Mouse (Mus musculus): ENCODE measurements around the gene Hexim1. TPM values are rescaled to one million over a fixed set of nuclear protein-coding genes. Genes with fewer than 3 reads are reported as not detected.

The Hexim1 gene
- total and polyA plus RNA-seq, 3 experiments: 20.2 to 51.8 (median 25.9) TPM

GRCm38 (mm10) chr11:103096979-103097894 is 18.8 kb upstream of the Hexim1 start:
- peaks cover 3 to 30% of the 10 kb centered on the region in 2 experiments for H3K36me3 ChIP-seq (replicated peaks in 1 of 2; ENCODE audit: control insufficient read depth in 1 of 2, insufficient read depth in 1 of 2, low read length in 1 of 2)
- H3K79me2 ChIP-seq (replicated peaks; ENCODE audit: control insufficient read depth, extremely low read depth, insufficient read depth, poor library complexity, severe bottlenecking): peaks cover 28% of the 10 kb centered on the region
- in situ Hi-C loops (cut with MboI; ENCODE audit: low pct_ligation_motif_present, low pct_unique_long_range_greater_than_20kb, low sequenced_read_pairs) (no loop called here), dilution Hi-C loops (cut with MboI; ENCODE audit: extremely low pct_ligation_motif_present, extremely low pct_unique_long_range_greater_than_20kb, low sequenced_read_pairs) (no loop called here)
- no peak overlapping the region for H3K4me2 ChIP-seq (ENCODE audit: insufficient read depth, low read depth, poor library complexity, severe bottlenecking)
- peaks cover 5% of the 10 kb centered on the region for H3K27me3 ChIP-seq (replicated peaks)
- no peak overlapping the region for H3K9ac ChIP-seq (ENCODE audit: insufficient read depth, low read depth)
- TF ChIP-seq USF2 (conservative IDR thresholded peaks at IDR 0.05; ENCODE audit: low read depth, low read length) (no peak), MAFK (IDR thresholded peaks at IDR 0.05; ENCODE audit: insufficient replicate concordance, low read length) (0 out of 2 replicates have a peak, but pooled peaks have one; percentile 5), TBP (conservative IDR thresholded peaks at IDR 0.05; ENCODE audit: low read depth, low read length) (no peak)
- DNase-seq (ENCODE audit: extremely low read depth): no peak
- H3K9me3 ChIP-seq (replicated peaks; ENCODE audit: low read length): no peaks in the 10 kb centered on the region
- H3K27ac ChIP-seq (ENCODE audit: insufficient read depth, low read depth): 0 out of 2 replicates have a peak overlapping the region, but pooled peaks have one; percentile 0
- H3K4me1 ChIP-seq (ENCODE audit: control insufficient read depth in 1 of 2, insufficient read depth in 2 of 2): peaks cover 46 to 76% of the 10 kb centered on the region in 2 experiments
- H3K4me3 ChIP-seq (replicated peaks in 1 of 3; ENCODE audit: low read depth in 2 of 3, low read length in 2 of 3, poor library complexity in 1 of 3): no peak overlapping the region

DNA sequence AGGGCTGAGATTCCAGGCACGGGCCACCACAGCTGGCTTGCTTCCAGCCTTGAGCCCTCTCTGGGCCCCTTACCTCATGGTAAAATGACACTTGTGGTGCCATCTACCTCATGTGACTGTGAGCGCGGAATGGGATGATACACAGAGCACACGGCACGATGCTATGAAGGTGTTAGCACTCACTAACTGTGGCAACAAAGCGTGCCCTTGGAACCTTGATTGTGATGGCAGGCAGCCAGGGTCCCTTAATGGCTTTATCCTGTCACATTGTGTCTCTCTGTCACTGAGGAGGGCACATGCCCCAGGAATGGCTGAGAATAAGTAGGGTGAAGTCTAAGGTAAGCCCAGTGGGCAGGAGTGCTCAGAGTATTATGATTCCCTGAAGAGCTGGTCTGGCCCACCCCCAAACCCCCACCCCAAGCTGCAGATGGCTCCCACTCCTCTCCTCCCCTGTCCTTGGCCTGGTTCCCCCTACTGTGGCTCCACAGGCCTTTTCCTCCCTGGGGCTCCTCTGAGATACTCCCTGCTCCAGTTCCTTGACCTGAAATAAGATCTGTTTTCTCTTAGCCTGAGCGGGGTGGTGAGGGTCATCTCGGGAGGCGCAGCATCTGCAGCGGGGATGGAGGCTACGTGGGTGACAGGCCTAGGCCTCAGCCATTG is 17.4 kb upstream of the Hexim1 start:
- TF ChIP-seq EP300 (IDR thresholded peaks at IDR 0.05; ENCODE audit: low read length) (no peak), ZC3H11A (IDR thresholded peaks at IDR 0.05; ENCODE audit: low read depth, low read length) (no peak), POLR2AphosphoS2 (IDR thresholded peaks at IDR 0.05; ENCODE audit: low read depth, low read length) (no peak), ZNF384 (IDR thresholded peaks at IDR 0.05; ENCODE audit: low read depth, low read length) (no peak), ETS1 (conservative IDR thresholded peaks at IDR 0.05; ENCODE audit: low read depth, low read length) (no peak), MAFK (IDR thresholded peaks at IDR 0.05; ENCODE audit: insufficient replicate concordance, low read length) (no peak), USF1 (IDR thresholded peaks at IDR 0.05; ENCODE audit: low read depth, low read length) (no peak), MAZ (IDR thresholded peaks at IDR 0.05; ENCODE audit: low read depth, low read length) (no peak), JUN (IDR thresholded peaks at IDR 0.05; ENCODE audit: insufficient read depth, low read depth, low read length) (no peak), BHLHE40 (IDR thresholded peaks at IDR 0.05; ENCODE audit: low read depth, low read length) (no peak), CHD1 (IDR thresholded peaks at IDR 0.05; ENCODE audit: low read depth, low read length) (no peak), TCF12 (IDR thresholded peaks at IDR 0.05; ENCODE audit: low read depth, low read length) (no peak), ELF1 (IDR thresholded peaks at IDR 0.05; ENCODE audit: low read depth, low read length) (no peak), SIN3A (IDR thresholded peaks at IDR 0.05; ENCODE audit: low read length) (no peak), RCOR1 (conservative IDR thresholded peaks at IDR 0.05; ENCODE audit: low read depth, low read length) (no peak), KAT2A (IDR thresholded peaks at IDR 0.05; ENCODE audit: insufficient replicate concordance, low read length) (no peak), NRF1 (IDR thresholded peaks at IDR 0.05; ENCODE audit: low read depth, low read length) (no peak), IRF4 (IDR thresholded peaks at IDR 0.05; ENCODE audit: low read depth, low read length) (no peak), HCFC1 (IDR thresholded peaks at IDR 0.05; ENCODE audit: low read depth, low read length) (no peak)
- in situ Hi-C loops (cut with MboI; ENCODE audit: low pct_ligation_motif_present, low pct_unique_long_range_greater_than_20kb, low sequenced_read_pairs) (no loop called here), dilution Hi-C loops (cut with MboI; ENCODE audit: extremely low pct_ligation_motif_present, extremely low pct_unique_long_range_greater_than_20kb, low sequenced_read_pairs) (no loop called here)

More for the DNA sequence above, 17.4 kb upstream of the Hexim1 start:
- H3K27ac ChIP-seq (ENCODE audit: insufficient read depth, low read depth): 0 out of 2 replicates have a peak overlapping the region, but pooled peaks have one; percentile 3
- no peak overlapping the region for H3K4me2 ChIP-seq (ENCODE audit: insufficient read depth, low read depth, poor library complexity, severe bottlenecking)
- peaks cover 6% of the 10 kb centered on the region for H3K27me3 ChIP-seq (replicated peaks)
- peaks cover 3 to 30% of the 10 kb centered on the region in 2 experiments for H3K36me3 ChIP-seq (replicated peaks in 1 of 2; ENCODE audit: control insufficient read depth in 1 of 2, insufficient read depth in 1 of 2, low read length in 1 of 2)
- H3K4me1 ChIP-seq (ENCODE audit: control insufficient read depth in 1 of 2, insufficient read depth in 2 of 2): peaks cover 43 to 77% of the 10 kb centered on the region in 2 experiments
- H3K9ac ChIP-seq (ENCODE audit: insufficient read depth, low read depth): no peak overlapping the region
- no peak overlapping the region for H3K4me3 ChIP-seq (replicated peaks in 1 of 3; ENCODE audit: low read depth in 2 of 3, low read length in 2 of 3, poor library complexity in 1 of 3)
- no peaks in the 10 kb centered on the region for H3K9me3 ChIP-seq (replicated peaks; ENCODE audit: low read length)
- no peak for DNase-seq (ENCODE audit: extremely low read depth)
- H3K79me2 ChIP-seq (replicated peaks; ENCODE audit: control insufficient read depth, extremely low read depth, insufficient read depth, poor library complexity, severe bottlenecking): peaks cover 33% of the 10 kb centered on the region

Data from CH12.LX (cell line).